Mouse (Mus musculus) heart, postnatal 0 days (tissue): ENCODE measurements at regions not wholly inside any gene's neighbourhood (a gene's known extent, or its start where the extent isn't known, plus 50 kb on each side); places are given as distances from the start of the nearest gene placed in this dataset.

Source experiments
- ATAC-seq: fragments of 200-750 bp; cut with Nextera tagmentation; 2 replicates; pipeline ENCODE4 v1.8.0; 2017; ENCODE audit warnings: low read depth, moderate number of reproducible peaks, moderate library complexity; ENCODE audit not compliant: insufficient read depth
- DNase-seq: peaks from one replicate; pipeline ENCODE4 v3.0.0-alpha.2; 2016; ENCODE audit warnings: low spot score
- H3K27ac ChIP-seq: fragments of 300-500 bp; sonication (generic); 2 replicates; pipeline ENCODE4 v1.5.1; 2014; ENCODE audit warnings: low read depth, mild to moderate bottlenecking
- H3K27me3 ChIP-seq: fragments of 300-500 bp; sonication (generic); 2 replicates; pipeline ENCODE4 v1.6.1; 2014; ENCODE audit warnings: low read length, mixed read lengths; ENCODE audit not compliant: control insufficient read depth, insufficient read depth
- H3K36me3 ChIP-seq: fragments of 300-500 bp; sonication (generic); replicated peaks from 2 replicates; pipeline ENCODE4 v1.6.1; 2014; ENCODE audit warnings: low read length, mixed read lengths; ENCODE audit not compliant: control insufficient read depth, insufficient read depth
- H3K4me1 ChIP-seq: fragments of 300-500 bp; sonication (generic); 2 replicates; pipeline ENCODE4 v1.6.1; 2014; ENCODE audit warnings: antibody characterized with exemption; ENCODE audit not compliant: control insufficient read depth, insufficient read depth
- H3K4me2 ChIP-seq: fragments of 300-500 bp; sonication (generic); 2 replicates; pipeline ENCODE4 v1.6.1; 2014; ENCODE audit warnings: low read depth, mild to moderate bottlenecking, low read length, moderate library complexity
- H3K4me3 ChIP-seq: fragments of 300-500 bp; sonication (generic); 2 replicates; pipeline ENCODE4 v1.5.1; 2014; ENCODE audit warnings: low read depth, low read length
- H3K9ac ChIP-seq: fragments of 300-500 bp; sonication (generic); replicated peaks from 2 replicates; pipeline ENCODE4 v1.6.1; 2014; ENCODE audit warnings: low read depth, low read length, mixed read lengths
- H3K9me3 ChIP-seq: fragments of 300-500 bp; sonication (generic); replicated peaks from 2 replicates; pipeline ENCODE4 v1.6.1; 2016; ENCODE audit warnings: low read length; ENCODE audit not compliant: control insufficient read depth
- CTCF ChIP-seq: IDR thresholded peaks from 2 replicates; pipeline ENCODE4 v1.5.1; 2016; ENCODE audit warnings: antibody characterized with exemption, control low read depth, low read depth
- EP300 ChIP-seq: IDR thresholded peaks from 2 replicates; pipeline ENCODE4 v1.6.1; 2016; ENCODE audit warnings: antibody characterized with exemption, low read depth
- WGBS: fragments of 180-500 bp; shearing (Covaris S2); extraction: QIAGEN DNeasy Blood & Tissue Kit; methylation state at CpG from one replicate; pipeline ENCODE4 v1.1.7; 2014; 5-methylcytosine and 5-hydroxymethylcytosine counted together

DNA sequence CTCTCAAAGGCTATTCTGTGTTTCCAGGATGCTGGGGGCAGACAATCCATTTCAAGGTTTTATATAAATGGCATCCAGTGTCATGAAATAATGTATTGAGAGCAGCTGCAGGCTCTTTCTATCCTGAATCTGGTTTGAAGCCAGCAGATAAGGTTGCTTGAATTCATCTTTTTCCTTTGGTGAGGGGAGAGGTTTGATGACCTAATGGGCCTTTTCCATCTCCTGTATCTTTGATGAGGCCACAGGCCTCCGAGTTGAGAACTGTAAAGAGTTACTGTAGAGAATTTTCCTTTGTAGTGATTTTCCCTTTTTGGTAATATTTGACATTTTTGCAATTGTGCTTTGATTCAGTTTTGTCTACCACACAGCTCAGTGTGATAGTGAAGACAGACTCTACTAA is 458.8 kb upstream of the 1700008P02Rik start:
- WGBS, result 30% methylated on average over 1 of the region's 1 CpGs

GRCm38 (mm10) chr3:7076850-7077249 is 456.6 kb upstream of the 1700008P02Rik start:
- TF ChIP-seq CTCF, result no peak
- TF ChIP-seq EP300, result no peak
- no peak overlapping the region for H3K9ac ChIP-seq
- H3K27me3 ChIP-seq, result no peaks in the 10 kb centered on the region
- H3K4me3 ChIP-seq, result no peak overlapping the region
- H3K27ac ChIP-seq, result no peak overlapping the region
- DNase-seq (no peak), ATAC-seq (no peak)
- no peaks in the 10 kb centered on the region for H3K4me1 ChIP-seq
- no peaks in the 10 kb centered on the region for H3K9me3 ChIP-seq
- H3K4me2 ChIP-seq, result no peak overlapping the region
- WGBS, result 75% methylated on average over 3 of the region's 3 CpGs
- no peaks in the 10 kb centered on the region for H3K36me3 ChIP-seq

More for the DNA sequence above, 458.8 kb upstream of the 1700008P02Rik start:
- Histone ChIP-seq H3K9ac (no peak overlapping the region), H3K4me3 (no peak overlapping the region), H3K27me3 (no peaks in the 10 kb centered on the region), H3K36me3 (no peaks in the 10 kb centered on the region), H3K4me2 (no peak overlapping the region), H3K27ac (no peak overlapping the region), H3K4me1 (no peaks in the 10 kb centered on the region), H3K9me3 (no peaks in the 10 kb centered on the region)
- TF ChIP-seq CTCF (no peak), EP300 (no peak)
- no peak for ATAC-seq
- DNase-seq, result no peak

DNA sequence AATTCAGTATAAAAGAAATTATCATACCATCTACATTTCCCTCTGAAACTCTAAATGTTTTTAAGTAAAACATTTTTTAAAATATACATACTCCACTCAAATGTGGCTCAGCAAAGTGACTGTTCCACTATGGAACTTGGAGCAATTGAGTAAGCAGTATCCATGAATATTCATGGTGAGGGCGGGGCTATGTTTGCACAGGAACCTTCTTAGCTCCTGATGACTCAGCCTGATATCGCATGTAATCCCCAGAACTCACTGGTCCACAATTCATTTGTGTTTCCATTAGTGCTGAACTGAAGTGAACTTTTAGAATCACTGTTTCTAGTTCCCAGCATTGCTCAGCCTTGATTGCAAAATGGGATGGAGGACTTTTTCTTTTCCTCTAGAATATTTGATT is 454.2 kb upstream of the 1700008P02Rik start:
- Histone ChIP-seq H3K27ac (no peak overlapping the region), H3K4me1 (no peaks in the 10 kb centered on the region), H3K27me3 (no peaks in the 10 kb centered on the region), H3K4me2 (no peak overlapping the region), H3K4me3 (no peak overlapping the region), H3K9ac (no peak overlapping the region), H3K36me3 (no peaks in the 10 kb centered on the region), H3K9me3 (no peaks in the 10 kb centered on the region)
- DNase-seq (no peak), ATAC-seq (no peak)
- WGBS, result 54% methylated on average over 2 of the region's 2 CpGs
- TF ChIP-seq EP300, result no peak
- no peak for TF ChIP-seq CTCF

DNA sequence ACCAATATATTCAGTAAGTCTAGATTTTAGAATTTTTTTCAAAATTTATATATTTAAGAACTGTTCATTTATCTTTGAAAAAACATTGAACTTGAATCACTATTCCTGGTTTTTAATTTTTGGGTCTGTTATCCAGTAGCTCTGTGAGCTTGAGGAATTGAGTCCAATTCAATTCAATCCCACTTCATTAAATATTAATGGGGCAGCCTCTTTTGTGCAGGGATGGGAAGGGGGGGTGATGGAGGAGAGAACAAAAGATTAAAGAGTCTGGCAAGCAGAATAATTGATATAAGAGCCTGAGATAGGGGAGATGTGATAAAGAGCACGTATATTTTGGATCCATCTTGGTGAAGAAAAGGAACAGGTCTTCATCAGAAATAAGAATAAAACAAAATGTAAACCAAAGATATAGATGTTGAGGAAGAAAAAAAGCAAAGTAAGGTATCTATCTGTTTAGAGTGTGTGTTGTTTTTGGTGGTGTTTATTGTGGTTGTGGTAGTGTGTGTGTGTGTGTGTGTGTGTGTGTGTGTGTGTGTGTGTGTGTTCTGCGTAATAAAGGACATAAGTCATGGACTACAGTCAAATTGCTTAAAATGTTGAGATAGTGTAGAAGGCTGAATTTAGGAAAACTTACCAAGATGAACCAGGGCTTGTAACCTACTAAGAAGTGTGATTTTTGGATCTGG is 421.3 kb upstream of the 1700008P02Rik start:
- Histone ChIP-seq H3K9ac (no peak overlapping the region), H3K27ac (no peak overlapping the region), H3K27me3 (no peaks in the 10 kb centered on the region), H3K4me2 (no peak overlapping the region), H3K36me3 (no peaks in the 10 kb centered on the region), H3K9me3 (no peaks in the 10 kb centered on the region), H3K4me1 (no peaks in the 10 kb centered on the region), H3K4me3 (no peak overlapping the region)
- no peak for TF ChIP-seq EP300
- no peak for TF ChIP-seq CTCF
- ATAC-seq, result no peak
- DNase-seq, result no peak
- 38% methylated on average over 2 of the region's 2 CpGs for WGBS

DNA sequence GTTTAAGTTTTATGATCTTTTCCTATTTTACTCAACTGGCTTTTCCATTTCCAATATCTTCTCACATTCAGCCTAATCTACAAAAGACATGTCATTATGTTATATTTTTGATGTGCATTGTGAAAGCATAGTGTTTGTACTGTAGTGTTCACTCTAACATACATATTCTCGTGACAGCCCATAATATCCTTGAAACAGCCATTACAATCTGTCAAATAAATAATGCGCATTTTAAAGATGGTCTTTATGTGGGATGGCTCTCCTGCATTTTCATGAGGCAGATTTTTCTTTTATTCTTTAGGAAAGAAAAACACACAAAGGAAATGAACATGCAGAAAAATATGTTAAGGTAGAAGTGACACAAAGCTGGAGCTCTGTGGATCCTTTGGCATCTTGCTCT is 415.6 kb upstream of the 1700008P02Rik start:
- no peaks in the 10 kb centered on the region for H3K9me3 ChIP-seq
- no peak overlapping the region for H3K4me3 ChIP-seq
- H3K27ac ChIP-seq, result no peak overlapping the region
- no peaks in the 10 kb centered on the region for H3K4me1 ChIP-seq
- no peaks in the 10 kb centered on the region for H3K36me3 ChIP-seq
- no peak overlapping the region for H3K4me2 ChIP-seq
- WGBS, result 65% methylated on average over 2 of the region's 2 CpGs
- ATAC-seq (no peak), DNase-seq (no peak)
- H3K9ac ChIP-seq, result no peak overlapping the region
- no peaks in the 10 kb centered on the region for H3K27me3 ChIP-seq
- TF ChIP-seq EP300, result no peak
- no peak for TF ChIP-seq CTCF

DNA sequence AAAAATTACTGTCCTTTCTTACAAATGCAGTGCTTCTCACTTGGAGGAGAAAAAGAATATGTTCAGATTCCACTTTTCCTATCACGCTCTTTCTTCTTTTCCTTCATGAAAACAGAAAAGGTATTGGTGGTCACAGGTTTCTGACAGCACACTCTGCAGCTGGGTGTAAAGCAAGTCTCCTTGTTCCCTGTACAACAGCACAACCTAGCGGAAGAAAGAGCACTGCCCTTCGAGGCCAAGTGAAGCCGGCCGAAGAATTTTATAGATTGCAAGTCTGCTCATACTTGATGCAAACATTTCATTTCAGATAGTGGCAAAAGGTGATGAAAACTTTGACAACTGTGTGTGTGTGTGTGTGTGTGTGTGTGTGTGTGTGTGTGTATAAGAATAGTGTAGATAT is 407.6 kb upstream of the 1700008P02Rik start:
- Histone ChIP-seq H3K9ac (no peak overlapping the region), H3K27ac (no peak overlapping the region), H3K4me1 (no peaks in the 10 kb centered on the region), H3K4me3 (no peak overlapping the region), H3K9me3 (no peaks in the 10 kb centered on the region), H3K36me3 (no peaks in the 10 kb centered on the region), H3K4me2 (no peak overlapping the region), H3K27me3 (no peaks in the 10 kb centered on the region)
- TF ChIP-seq EP300 (no peak), CTCF (peak; percentile 65)
- WGBS, result 17% methylated on average over 5 of the region's 5 CpGs
- DNase-seq (peak; percentile 15), ATAC-seq (no peak)
